Mouse (Mus musculus): ENCODE data around the gene Dnmt1.
A peak's percentile ranks its signal among the peaks of the same experiment; 100 is the strongest.

Dnmt1 gene

DNA sequence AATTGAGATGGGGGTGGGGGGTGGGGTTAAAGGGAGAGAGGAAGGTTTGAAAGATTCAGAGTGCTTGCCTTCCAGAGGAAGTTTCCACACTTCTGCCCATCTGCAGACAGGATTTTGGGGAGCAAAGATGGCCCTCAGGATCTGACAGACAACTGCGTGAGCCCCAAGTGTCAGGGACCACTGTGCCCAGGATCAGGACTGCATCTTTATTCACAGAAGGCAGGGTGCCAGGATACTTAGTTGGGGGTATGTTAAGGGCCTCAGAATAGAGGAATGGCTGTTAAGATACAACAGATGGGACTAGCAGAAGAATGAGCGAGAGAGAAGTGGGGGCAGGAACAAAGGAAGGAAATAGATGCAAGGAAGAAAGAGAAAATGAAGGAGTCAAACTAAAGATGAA is 73.1 kb downstream of the Dnmt1 start:
- DNase-seq (ENCODE audit: low read depth), result no peak

DNA sequence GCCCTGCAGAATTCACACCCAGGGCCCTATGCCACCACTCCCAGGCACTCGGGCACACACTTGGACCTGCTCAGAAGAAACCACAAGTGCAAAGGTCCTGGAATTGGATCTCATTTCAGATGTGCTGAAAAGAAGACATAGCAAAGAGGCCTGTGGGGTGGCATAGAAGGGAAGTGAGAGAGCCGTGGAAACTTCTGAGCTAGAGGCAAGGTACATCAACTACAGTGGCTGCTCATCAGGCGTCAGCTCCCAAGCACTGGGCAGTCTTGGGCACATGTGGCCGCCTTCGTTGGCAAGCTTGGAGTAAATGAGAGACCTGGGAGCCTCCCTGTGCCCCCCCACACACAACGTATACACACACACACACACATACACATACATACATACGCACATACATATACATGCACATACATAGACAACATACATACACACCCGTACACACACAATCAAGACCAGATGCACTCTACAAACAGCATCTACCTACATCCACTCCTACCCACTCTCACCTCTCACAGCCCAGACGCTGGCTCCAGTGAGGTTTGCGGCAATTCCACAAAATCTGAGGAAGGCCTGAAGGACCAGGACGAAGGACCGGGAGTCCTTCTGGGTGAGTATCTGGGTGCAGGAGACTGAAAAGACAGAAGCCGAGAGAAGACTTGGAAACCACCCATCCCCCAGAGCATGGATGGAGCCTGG is 80.4 kb downstream of the Dnmt1 start, which contains the start of gene Angptl6:
TSS of gene Angptl6 (minus strand) at position 631 of the 696 bp plus-strand sequence.
- no peak for DNase-seq (ENCODE audit: low read depth)

DNA sequence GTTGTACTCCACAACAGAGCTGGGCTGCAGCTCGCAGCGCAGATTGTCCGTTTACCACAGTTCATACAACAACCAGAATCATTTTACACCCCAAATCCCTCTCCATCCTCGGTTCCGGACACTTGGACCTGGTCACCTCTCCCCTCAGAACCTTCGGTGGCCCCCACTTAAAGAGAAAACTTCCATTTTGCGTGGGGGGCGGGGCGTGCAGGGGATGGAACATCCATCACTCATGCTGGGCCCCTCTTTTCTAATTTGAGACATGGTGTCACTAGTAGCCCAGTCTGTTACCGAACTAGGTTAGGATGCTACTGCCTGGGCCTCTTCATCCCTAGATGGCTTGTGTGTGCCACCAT is 81.0 kb downstream of the Dnmt1 start:
- no peak for DNase-seq (ENCODE audit: low read depth)

DNA sequence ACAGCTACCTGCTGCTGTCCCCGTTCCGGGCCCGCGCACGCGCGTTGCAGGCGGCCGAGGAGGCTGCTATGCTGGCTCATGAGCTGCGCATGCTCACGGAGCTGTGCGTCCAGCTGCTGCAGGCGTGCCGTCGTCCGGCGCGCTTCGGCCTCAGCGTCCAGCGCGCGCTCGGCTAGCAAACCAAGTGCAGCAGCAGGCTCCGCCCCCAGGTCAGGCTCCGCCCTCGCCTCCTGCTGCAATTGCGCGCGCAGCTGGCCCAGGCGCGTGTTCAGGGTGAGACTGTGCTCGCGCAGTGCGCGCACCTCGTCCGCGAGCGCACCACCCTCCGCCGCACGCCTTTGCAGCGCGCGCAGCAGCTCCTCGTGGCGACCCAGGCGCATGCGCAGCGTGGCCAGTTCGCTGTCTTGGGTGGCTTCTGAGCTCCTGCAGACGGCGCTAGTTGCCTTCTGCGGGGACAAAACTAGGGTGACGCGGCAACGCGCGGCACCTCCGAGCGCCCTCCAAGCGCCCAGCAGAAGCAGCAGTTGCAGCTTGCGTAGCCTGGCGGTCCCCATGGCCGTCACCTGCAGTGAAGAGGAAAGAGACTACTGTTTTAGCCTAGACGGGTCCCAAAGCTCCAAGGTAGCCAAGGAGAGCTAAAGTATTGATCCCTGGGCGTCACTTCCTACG is 81.5 kb downstream of the Dnmt1 start:
- peak; percentile 96 for DNase-seq (ENCODE audit: low read depth)

DNA sequence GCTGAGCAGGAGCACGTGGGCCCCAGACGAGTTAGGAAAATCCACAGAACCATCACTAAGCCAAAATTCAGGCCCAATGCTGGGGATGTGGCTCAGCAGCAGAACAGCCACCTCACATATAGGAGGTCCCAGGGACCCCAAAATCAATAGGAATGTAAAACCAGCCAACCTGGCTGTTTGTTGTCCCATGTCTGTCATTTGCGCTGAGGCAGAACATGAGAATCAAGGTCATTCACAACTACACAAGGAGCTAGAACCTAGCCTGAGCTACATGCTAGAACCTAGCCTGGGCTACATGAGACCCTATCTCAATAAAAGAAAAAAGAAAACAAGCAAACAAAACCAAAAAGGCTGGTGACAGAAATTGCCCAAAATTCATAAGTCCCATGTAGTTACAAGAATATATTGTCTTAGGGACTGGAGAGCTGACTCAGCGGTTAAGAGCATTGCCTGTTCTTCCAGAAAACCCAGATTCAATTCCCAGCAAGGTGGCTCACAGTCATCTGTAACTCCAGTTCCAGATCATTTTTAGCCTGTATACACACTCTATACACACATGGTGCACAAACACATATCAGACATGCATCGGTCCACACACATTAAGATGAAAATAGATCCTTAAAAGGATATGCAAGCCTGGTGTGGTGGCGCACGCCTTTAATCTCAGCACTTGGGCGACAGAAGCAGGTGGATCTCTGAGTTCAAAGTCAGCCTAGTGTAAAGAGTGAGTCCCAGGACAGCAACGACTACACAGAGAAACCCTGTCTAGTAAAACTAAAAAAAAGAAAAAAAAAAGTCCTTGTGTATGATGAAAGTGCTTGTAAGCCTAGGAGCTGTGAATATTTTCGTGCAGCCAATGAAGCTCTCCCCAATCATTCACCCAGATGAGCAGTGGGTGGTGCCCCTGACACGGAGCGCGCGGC is 82.3 kb downstream of the Dnmt1 start:
- DNase-seq (ENCODE audit: low read depth), result no peak

DNA sequence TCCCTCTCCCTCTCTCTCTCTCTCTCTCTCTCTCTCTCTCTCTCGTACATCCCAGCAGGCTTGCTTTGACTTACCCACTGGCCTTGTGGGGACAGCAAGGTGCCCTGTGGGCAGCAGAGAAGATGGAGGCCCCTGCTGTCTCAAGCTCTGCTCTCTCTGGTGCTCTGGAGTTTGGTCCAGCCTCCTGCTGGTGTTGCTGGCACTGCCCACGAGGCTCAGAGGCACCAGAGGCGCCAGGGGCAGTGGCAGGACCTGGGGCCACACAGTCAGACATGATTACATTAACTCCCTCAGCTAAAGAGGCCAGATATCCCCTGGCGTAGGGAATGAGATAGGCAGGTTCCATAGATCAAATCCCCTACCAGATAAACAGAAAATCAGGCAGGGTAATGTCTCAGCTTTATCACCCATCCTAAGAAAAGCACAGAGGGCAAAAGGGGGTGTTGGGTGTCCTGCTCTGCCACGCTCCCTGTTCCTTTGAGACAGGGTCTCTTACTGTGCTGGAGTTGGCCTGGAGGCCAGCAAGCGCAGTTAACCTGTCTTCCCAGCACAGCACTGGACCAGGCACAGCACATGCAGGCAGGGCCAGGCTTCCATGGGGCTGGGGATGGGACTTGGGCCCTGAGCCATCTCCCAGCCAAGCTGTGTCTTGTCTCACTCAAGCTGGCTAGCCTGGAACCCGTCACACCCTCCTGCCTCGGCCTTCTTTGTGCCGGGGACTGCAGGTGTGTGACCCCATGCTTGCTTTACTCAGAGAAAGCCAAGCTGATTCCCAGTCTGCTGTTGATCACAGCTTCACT is 83.2 kb downstream of the Dnmt1 start:
- no peak for DNase-seq (ENCODE audit: low read depth)

DNA sequence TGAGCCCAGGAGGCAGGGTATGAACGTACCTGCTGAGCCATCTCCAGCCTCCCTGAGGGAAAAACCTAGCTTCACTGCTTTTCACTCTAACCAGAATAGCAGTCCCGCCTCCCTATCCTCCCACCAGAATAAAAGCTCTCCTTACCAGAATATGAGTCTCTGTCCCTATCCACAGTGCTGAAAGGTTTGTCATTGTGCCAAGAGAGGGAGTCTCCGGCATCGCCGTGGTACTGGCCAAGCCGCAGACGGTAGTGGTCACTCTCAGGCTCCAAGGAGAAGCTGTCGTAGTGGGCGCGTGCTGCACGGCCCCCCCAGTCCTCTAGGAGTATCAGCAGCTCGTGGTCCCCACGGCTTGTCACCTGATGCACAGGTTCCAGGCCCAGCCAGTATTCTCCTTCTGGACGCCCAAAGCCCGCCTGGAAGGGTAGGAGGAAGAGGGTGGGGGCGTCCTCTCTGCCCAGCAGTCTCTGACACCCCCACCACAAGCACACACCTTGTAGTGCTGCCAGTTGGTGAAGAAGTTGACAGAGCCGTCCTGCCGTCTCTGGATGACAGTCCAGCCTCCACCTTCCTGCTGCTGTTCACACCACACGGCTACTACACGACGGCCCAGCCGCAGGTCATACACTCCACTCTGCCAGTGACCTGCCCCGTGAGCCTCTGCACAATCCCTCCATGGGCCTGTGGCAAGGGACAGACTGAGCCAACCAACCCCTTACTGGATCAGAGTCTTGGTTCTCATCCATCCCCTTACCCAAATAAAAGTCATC is 84.5 kb downstream of the Dnmt1 start:
- DNase-seq (ENCODE audit: low read depth), result no peak

DNA sequence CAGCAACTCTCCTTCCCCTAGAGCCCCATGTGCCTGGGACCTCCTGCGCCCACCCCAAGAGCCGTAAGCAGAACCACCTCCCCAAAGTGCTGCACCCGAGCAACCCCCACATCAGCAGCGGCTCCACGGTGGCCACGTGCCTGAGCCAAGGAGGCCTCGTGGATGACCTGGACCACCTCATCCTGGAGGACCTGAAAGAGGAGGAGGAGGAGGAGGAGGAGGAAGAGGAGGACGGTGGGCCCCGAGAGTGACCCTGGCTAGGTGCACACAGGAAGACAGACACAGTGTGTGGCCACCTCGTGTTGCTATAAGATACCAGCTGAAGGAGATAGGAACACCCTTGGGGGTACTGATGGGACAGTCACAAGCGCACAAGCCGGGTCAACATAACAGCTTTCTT is 86.2 kb downstream of the Dnmt1 start:
- no peak for DNase-seq (ENCODE audit: low read depth)

DNA sequence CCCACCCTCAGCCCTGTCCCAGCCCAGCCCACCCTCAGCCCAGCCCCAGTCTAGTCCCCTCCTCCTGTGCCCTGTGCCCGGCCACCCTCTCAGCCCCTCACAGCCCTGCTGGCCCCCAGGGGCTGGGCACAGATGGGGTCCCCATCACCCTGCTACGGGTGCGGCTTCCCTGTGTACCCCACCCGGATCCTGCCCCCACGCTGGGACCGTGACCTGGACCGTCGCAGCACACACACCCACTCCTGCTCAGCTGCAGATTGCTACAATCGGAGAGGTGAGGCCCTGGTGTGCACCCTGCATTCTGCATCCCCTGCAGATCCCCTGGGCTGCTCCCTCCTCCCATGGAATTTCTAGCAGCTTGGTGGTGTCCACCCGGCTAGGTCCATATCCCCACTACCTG is 86.7 kb downstream of the Dnmt1 start:
- DNase-seq (ENCODE audit: low read depth), result no peak

DNA sequence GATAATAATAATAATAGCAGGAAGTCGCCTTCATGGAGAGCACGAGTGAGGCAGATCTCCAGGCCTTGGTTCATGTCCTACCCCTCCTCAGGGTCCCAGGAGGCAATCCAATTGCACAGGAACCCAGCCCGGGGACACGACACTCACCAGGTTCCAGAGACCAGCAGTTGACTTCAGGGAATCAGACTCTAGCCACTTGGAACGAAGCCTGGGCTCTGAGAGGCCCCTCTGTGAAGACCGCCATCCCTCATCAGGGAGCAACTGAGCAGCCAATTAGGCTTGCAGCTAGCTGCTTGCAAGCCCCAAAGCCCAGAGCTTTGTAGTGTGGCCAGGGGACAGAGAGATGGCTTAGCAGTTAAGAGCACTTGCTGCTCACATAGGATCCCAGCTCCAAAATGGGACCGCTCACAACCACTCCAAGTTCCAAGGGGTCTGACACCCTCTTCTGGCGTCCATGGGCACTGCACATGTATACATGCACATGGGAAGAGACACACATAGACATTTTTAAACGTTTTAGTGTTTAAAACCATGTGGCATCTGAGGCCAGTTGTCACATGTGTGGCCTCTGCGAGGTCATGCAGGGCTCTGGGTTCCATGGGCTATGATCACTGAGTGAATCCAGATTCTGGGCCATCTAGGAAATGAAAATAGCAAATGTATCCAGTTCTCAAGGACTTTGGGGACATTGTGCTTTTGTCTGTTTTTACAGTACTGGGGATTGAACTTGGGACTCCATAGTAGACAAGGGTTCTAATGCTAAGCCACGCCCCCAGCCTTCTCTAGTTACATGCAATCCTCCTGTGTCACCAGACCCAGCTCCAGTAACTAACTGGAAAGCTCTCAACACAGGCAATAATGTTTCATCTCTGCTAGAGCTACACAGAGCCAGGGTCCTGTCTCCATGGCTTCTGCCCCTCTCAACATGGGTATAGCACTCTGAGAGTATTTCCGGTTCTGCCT is 89.2 kb downstream of the Dnmt1 start:
- no peak for DNase-seq (ENCODE audit: low read depth)

DNA sequence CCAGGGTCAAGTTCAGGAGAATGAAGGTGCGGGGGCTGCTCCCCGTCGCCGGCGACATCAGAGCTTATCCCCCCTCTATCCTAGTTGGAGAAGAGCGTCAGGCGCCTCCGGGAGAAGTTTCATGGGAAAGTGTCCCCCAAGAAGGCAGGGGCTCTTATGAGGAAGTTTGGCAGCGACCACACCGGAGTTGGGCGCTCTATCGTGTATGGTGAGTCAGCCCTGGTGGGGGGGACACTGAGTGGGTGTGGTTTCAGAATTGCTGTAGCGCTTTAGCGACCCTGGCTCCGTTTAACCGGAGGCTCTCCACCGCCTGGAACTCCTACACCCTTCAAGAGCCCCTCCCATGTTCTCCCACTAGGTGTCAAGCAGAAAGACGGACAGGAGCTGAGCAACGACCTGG is 90.4 kb downstream of the Dnmt1 start:
- DNase-seq (ENCODE audit: low read depth), result no peak

DNA sequence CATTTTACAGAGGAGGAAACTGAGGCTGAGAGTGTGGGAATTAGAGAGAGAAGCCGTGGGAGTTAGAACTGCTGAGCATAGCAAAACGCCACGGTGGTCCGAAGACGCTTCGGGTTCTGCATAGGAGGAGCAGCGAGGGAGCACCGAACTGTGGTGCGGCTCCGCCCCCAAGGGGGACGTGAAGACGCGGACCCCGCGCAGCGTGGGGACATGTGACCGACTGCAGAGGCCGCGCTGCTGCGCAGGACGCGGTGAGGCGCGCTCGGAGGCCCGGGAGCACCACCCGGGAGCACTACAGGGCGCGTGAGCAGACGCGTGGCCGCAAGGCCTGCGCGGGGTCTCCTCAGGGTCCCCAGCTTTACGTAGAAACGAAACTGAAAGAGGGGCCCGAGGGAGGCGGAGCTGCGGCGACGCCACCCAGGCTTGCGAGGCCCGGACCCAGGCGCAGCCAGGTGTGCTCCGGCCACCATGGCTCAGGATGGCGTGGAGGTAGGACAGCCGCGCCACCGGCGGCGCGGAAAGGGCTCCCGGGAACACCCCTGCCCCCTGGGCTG is 91.2 kb downstream of the Dnmt1 start, which contains the start of gene A230050P20Rik:
TSS of gene A230050P20Rik (plus strand) at position 195 of the 554 bp plus-strand sequence.
- DNase-seq (ENCODE audit: low read depth), result no peak

DNA sequence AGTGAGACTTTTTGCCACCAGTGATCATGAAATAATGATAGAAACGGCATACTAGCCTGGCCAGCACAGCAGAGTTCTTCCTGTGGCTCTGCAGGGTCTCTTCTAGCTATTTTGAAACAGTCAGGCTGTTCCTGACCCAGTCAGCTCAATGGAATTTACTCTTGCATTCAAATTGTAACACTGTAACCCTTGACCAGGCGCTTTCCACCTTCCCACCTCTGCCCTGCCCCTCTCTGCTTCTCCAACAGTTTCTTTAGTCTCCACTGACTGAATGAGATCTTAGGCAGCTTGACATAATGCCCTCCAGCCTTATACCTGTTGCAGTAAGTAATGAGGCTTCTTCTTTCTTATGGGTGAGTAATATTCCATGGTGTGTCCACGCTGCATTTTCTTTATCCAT is 92.8 kb downstream of the Dnmt1 start:
- no peak for DNase-seq (ENCODE audit: low read depth)

DNA sequence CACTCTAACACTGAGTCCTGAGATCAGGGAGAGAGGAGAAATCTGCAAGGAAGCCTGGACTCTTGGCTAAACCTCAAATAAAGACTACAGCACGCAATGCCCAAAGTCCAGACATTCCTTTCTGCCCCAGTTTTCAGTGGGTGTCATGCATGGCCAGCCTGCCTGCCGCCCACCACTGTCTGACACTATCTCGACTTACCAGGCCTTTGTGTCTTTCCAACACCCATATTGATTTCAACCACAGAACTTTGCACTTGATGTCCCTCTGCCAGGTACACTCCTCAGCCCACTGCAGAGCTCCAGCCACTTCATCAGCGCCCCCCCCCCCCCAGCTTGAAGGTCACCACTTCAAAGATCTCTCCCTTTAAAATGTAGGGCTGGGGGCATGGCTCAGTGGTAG is 97.5 kb downstream of the Dnmt1 start:
- DNase-seq (ENCODE audit: low read depth), result no peak

DNA sequence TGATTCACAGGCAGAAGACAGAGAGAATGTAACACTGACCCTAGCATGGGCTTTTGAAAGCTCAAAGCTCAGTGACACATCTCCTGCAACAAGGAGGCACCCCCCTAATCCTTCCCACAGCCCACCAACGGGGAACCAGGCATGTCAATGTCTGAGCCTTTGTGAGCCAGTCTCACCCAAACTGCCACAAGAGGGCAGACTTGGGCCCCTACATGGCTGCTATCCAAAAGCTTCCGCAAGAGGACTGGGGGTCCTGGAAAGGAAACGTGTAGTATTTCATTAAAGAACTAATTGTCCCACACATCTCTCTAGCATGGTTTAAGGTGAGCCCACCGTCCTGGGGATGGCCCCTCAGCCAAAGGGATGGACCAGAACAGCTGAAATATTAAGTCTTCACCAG is 97.9 kb downstream of the Dnmt1 start:
- DNase-seq (ENCODE audit: low read depth), result no peak

DNA sequence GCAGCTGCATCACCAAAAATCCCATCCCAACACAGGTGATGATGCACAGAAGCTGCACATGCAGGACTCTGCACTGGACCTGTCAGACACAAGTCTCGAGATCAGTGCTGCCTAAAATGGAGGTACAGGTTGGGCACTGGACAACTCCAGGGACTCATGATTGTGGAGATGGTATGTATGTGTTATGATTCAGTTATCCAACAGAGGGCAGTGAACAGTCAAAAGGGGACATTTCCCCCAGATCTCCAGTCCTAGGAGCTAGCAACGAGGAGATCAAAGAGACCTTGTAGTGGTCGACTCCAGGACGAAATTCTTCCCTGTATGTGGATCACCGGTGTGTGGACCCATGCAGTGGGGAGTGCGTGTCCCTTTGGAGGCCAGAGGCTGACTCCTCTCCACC is 99.8 kb downstream of the Dnmt1 start:
- no peak for DNase-seq (ENCODE audit: low read depth)
